Mouse (Mus musculus) neural tube, embryonic 13.5 days (tissue): Measurements from ENCODE around the gene Ube3b. TPM values are rescaled to one million over a fixed set of nuclear protein-coding genes. Genes with fewer than 3 reads are reported as not detected.

ENCODE experiments used
- ATAC-seq: fragments of 200-750 bp; cut with Nextera tagmentation; 2 replicates; pipeline ENCODE4 v1.8.0; 2017; ENCODE audit warnings: low read depth, mild to moderate bottlenecking, moderate TSS enrichment, moderate library complexity
- H3K27ac ChIP-seq: fragments of 300-500 bp; sonication (generic); replicated peaks from 2 replicates; pipeline ENCODE4 v1.5.1; 2015; ENCODE audit warnings: moderate library complexity, mild to moderate bottlenecking, inconsistent platforms
- H3K27me3 ChIP-seq: fragments of 300-500 bp; sonication (generic); 2 replicates; pipeline ENCODE4 v1.6.1; 2015; ENCODE audit warnings: mild to moderate bottlenecking, inconsistent platforms
- H3K36me3 ChIP-seq: fragments of 300-500 bp; sonication (generic); 2 replicates; pipeline ENCODE4 v1.6.1; 2015; ENCODE audit warnings: mild to moderate bottlenecking, inconsistent platforms
- H3K4me1 ChIP-seq: fragments of 300-500 bp; sonication (generic); replicated peaks from 2 replicates; pipeline ENCODE4 v1.6.1; 2015; ENCODE audit warnings: inconsistent platforms
- H3K4me2 ChIP-seq: fragments of 300-500 bp; sonication (generic); 2 replicates; pipeline ENCODE4 v1.6.1; 2015; ENCODE audit warnings: inconsistent platforms, mild to moderate bottlenecking, moderate library complexity
- H3K4me3 ChIP-seq: fragments of 300-500 bp; sonication (generic); 2 replicates; pipeline ENCODE4 v1.5.1; 2015; ENCODE audit warnings: mild to moderate bottlenecking, inconsistent platforms
- H3K9ac ChIP-seq: fragments of 300-500 bp; sonication (generic); 2 replicates; pipeline ENCODE4 v1.6.1; 2015; ENCODE audit warnings: moderate library complexity, mild to moderate bottlenecking, inconsistent platforms
- H3K9me3 ChIP-seq: fragments of 300-500 bp; sonication (generic); 2 replicates; pipeline ENCODE4 v1.6.1; 2016; ENCODE audit warnings: inconsistent platforms
- WGBS: fragments of 180-500 bp; shearing (Covaris S2); methylation state at CpG from one replicate; pipeline ENCODE4 v1.1.7; 2015; 5-methylcytosine and 5-hydroxymethylcytosine counted together
- microRNA-seq: library from miRNA; unstranded; fragments of <30 nt; microRNA quantifications from one replicate; pipeline ENCODE4, GENCODE M21; 2016
- polyA plus RNA-seq: library from polyadenylated mRNA; unstranded; fragments of >200 nt; fragmentation: Nextera tagmentation; extraction: Ambion mirVana; gene quantifications from 2 replicates; pipeline ENCODE4 v1.2.1, GENCODE M21; 2015

Ube3b gene
- polyA plus RNA-seq, 1 experiment from 2014 or later, result 40.3 TPM

- Histone ChIP-seq H3K4me3 (peak overlapping the region; percentile 24), H3K36me3 (no peaks in the 10 kb centered on the region), H3K4me2 (peak overlapping the region; percentile 49), H3K27me3 (peaks cover 3% of the 10 kb centered on the region; the same call in 1 of the 2 replicates), H3K9me3 (no peaks in the 10 kb centered on the region), H3K9ac (peak overlapping the region; percentile 64), H3K27ac (peak overlapping the region; percentile 92), H3K4me1 (peaks cover 44% of the 10 kb centered on the region)
- ATAC-seq, result peak; percentile 80
- WGBS, result 1% methylated on average over 11 of the region's 13 CpGs
Observed at GRCm38 (mm10) chr5:114467430-114467829, 87.0 kb downstream of the Ube3b start.

GRCm38 (mm10) chr5:114468007-114468406 is 87.6 kb downstream of the Ube3b start:
- peak overlapping the region; percentile 92 for H3K27ac ChIP-seq
- H3K4me2 ChIP-seq, result peak overlapping the region; percentile 49
- ATAC-seq, result no peak
- H3K4me1 ChIP-seq, result peaks cover 44% of the 10 kb centered on the region
- H3K27me3 ChIP-seq, result peaks cover 3% of the 10 kb centered on the region; the same call in 1 of the 2 replicates
- H3K4me3 ChIP-seq, result no peak overlapping the region
- no peaks in the 10 kb centered on the region for H3K9me3 ChIP-seq
- H3K36me3 ChIP-seq, result no peaks in the 10 kb centered on the region
- peak overlapping the region; percentile 64; the same call in 1 of the 2 replicates for H3K9ac ChIP-seq
- WGBS, result 53% methylated on average over 4 of the region's 4 CpGs

- Histone ChIP-seq H3K27me3 (peaks cover 15% of the 10 kb centered on the region), H3K9ac (no peak overlapping the region), H3K4me2 (no peak overlapping the region), H3K4me1 (peaks cover 52% of the 10 kb centered on the region), H3K36me3 (no peaks in the 10 kb centered on the region), H3K27ac (no peak overlapping the region), H3K9me3 (no peaks in the 10 kb centered on the region), H3K4me3 (no peak overlapping the region)
- WGBS, result 72% methylated on average over 3 of the region's 3 CpGs
- no peak for ATAC-seq
Observed at GRCm38 (mm10) chr5:114470359-114470758, 90.0 kb downstream of the Ube3b start.

Small RNA genes within 50 kb of the gene (microRNA-seq; reads per million reads assigned to microRNA genes)
- not detected for gene Mir7027

Other genes with a start within 250 kb of the Ube3b start
- gene Acacb, start 234.1 kb upstream of the Ube3b start, polyA plus RNA-seq, result 3.1 and 3.3 TPM in 2 replicates
- 0.25 and 0.32 TPM in 2 replicates for gene Foxn4, start 106.8 kb upstream of the Ube3b start, polyA plus RNA-seq
- 0.38 and 0.59 TPM in 2 replicates for gene Myo1h, start 91.4 kb upstream of the Ube3b start, polyA plus RNA-seq
- gene Kctd10, start 99 bp upstream of the Ube3b start, polyA plus RNA-seq, result 73.0 and 82.3 TPM in 2 replicates
- gene Mmab, start 63.5 kb downstream of the Ube3b start, polyA plus RNA-seq, result 25.2 and 28.2 TPM in 2 replicates
- gene Mvk, start 63.7 kb downstream of the Ube3b start, polyA plus RNA-seq, result 50.5 and 57.5 TPM in 2 replicates
- gene Fam222a, start 187.4 kb downstream of the Ube3b start, polyA plus RNA-seq, result 6.1 and 6.8 TPM in 2 replicates